Mouse (Mus musculus): Measurements from ENCODE around the gene Ccdc85b. TPM values are rescaled to one million over a fixed set of nuclear protein-coding genes. Genes with fewer than 3 reads are reported as not detected.
A peak's percentile ranks its signal among the peaks of the same experiment; 100 is the strongest.

Ccdc85b gene
- polyA plus RNA-seq, 1 experiment from 2014 or later, result 8.7 TPM

- Histone ChIP-seq H3K9ac (peak within 1 kb of the TSS; percentile 44), H3K27ac (no peak within 1 kb of the TSS), H3K4me2 (replicated peaks) (peak within 1 kb of the TSS; percentile 97), H3K36me3 (no peaks in the 10 kb centered on the region), H3K4me1 (replicated peaks) (peaks cover 12% of the 10 kb centered on the region), H3K4me3 (replicated peaks) (peak within 1 kb of the TSS; percentile 54), H3K9me3 (no peaks in the 10 kb centered on the region), H3K27me3 (replicated peaks) (peaks cover 45% of the 10 kb centered on the region)
- ATAC-seq, result peak; percentile 82
- under 1% methylated on average over 67 of the region's 70 CpGs for WGBS
These were observed 10.0 kb downstream of the Ccdc85b start, which contains the start of gene Fosl1 for GRCm38 (mm10) chr19:5447515-5448353. Gene Fosl1 (plus strand): TSS chr19:5447547.

DNA sequence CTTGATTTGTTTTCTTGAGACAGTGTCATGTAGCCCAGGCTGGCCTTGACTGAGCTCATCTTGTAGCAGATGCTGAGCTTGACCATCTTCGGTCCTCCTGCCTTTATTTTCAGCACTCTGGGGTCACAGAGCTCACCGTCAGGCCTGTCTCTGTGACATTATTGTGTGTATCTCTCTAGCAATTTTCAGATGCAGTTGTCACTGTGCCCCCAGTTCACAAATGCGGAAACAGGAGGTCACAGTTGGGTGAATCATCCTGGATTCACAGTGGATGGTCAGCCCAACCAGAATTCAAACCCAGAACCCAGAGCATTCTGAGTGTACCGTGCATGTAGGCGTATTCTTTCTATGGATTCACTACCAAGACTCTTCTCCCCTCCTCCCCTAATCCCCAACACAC lies 11.9 kb downstream of the Ccdc85b start:
- peaks cover 12% of the 10 kb centered on the region for H3K4me1 ChIP-seq (replicated peaks)
- no peaks in the 10 kb centered on the region for H3K36me3 ChIP-seq
- no peak overlapping the region for H3K4me2 ChIP-seq (replicated peaks)
- no peak overlapping the region for H3K27ac ChIP-seq
- 93% methylated on average over 5 of the region's 5 CpGs for WGBS
- peaks cover 45% of the 10 kb centered on the region for H3K27me3 ChIP-seq (replicated peaks)
- H3K4me3 ChIP-seq (replicated peaks), result no peak overlapping the region
- H3K9ac ChIP-seq, result no peak overlapping the region
- no peak for ATAC-seq
- no peaks in the 10 kb centered on the region for H3K9me3 ChIP-seq

GRCm38 (mm10) chr19:5444954-5445353 lies 12.7 kb downstream of the Ccdc85b start:
- H3K4me2 ChIP-seq (replicated peaks), result no peak overlapping the region

GRCm38 (mm10) chr19:5444371-5444908 lies 13.3 kb downstream of the Ccdc85b start:
- peaks cover 35% of the 10 kb centered on the region for H3K27me3 ChIP-seq (replicated peaks)
- H3K9ac ChIP-seq, result no peak overlapping the region
- H3K4me2 ChIP-seq (replicated peaks), result no peak overlapping the region
- H3K4me3 ChIP-seq (replicated peaks), result no peak overlapping the region
- no peaks in the 10 kb centered on the region for H3K9me3 ChIP-seq
- no peaks in the 10 kb centered on the region for H3K36me3 ChIP-seq
- WGBS, result 61% methylated on average over 9 of the region's 9 CpGs
- ATAC-seq, result no peak
- H3K27ac ChIP-seq, result no peak overlapping the region
- H3K4me1 ChIP-seq (replicated peaks), result peaks cover 12% of the 10 kb centered on the region

More at GRCm38 (mm10) chr19:5444954-5445353, 12.7 kb downstream of the Ccdc85b start:
- H3K27me3 ChIP-seq (replicated peaks), result peaks cover 39% of the 10 kb centered on the region
- no peaks in the 10 kb centered on the region for H3K9me3 ChIP-seq
- no peak overlapping the region for H3K27ac ChIP-seq
- H3K4me1 ChIP-seq (replicated peaks), result peaks cover 12% of the 10 kb centered on the region
- 22% methylated on average over 7 of the region's 7 CpGs for WGBS
- H3K4me3 ChIP-seq (replicated peaks), result no peak overlapping the region
- H3K36me3 ChIP-seq, result no peaks in the 10 kb centered on the region
- H3K9ac ChIP-seq, result no peak overlapping the region
- ATAC-seq, result no peak

DNA sequence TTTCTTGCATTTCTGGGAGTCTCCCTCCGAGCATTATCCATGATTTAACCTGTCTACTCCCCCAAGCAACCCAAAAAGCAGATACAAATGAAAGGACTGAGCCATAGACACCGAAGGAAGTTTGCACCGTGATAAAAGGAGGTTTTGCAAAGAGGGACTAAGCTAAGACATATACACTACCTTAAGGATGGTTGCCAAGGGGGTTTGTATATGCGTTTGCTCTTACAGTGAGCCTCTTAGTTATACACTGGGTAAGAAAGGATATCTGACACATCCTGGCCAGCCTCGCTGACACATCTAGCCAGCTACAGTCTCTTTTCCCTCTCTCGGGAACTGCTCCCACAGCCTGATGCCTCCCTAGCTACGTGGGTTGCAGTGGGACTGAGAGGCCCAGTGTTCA lies 23.7 kb downstream of the Ccdc85b start:
- Histone ChIP-seq H3K9ac (peak overlapping the region; percentile 45; the same call in 1 of the 2 replicates), H3K4me1 (replicated peaks) (peaks cover 13% of the 10 kb centered on the region), H3K4me2 (replicated peaks) (peak overlapping the region; percentile 88), H3K27ac (peak overlapping the region; percentile 74), H3K4me3 (replicated peaks) (peak overlapping the region; percentile 35; the same call in 1 of the 2 replicates), H3K9me3 (no peaks in the 10 kb centered on the region), H3K36me3 (no peaks in the 10 kb centered on the region), H3K27me3 (replicated peaks) (no peaks in the 10 kb centered on the region)
- WGBS, result 64% methylated on average over 7 of the region's 7 CpGs
- ATAC-seq, result no peak

DNA sequence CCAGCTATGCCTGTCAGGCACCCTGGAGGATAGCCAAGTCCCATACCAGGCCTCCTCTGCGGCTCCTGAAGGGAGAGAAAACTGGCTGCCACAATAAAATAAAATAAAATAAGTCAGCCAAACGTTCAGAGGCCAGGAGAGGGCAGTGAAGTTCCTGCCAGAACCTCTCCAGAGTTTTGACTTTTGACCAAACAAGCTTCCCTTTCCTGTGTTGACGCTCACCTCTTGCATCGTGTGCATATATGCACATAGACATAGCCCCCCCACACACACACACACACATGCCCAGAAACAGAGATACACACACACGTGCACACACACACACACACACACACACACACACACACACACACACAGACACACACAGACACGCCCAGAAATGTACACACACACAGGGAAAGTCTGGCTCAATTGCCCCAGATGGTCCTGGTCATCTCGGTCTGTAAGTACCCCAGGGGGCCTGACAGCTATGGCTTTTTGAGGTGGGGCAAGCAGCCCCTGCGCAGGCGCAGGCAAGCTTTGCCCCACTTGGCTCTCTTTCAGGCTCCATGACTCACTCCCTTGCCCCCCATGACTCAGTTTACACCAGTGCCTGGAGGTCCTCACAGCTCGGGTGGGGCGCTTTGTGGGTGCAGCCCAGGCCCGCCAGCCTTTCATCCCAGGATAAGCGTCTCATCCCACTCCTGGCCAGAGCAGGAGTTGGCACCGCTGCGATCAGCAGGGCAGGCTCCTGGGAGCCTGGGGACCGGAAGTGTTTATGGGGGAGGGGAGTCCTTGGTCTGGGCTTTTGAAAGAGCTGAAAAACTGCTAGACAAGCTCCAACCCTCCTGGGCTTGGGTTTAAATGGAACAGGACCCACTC lies 24.5 kb downstream of the Ccdc85b start:
- peak; percentile 73 for ATAC-seq
- Histone ChIP-seq H3K27me3 (replicated peaks) (no peaks in the 10 kb centered on the region), H3K9ac (peak overlapping the region; percentile 45), H3K9me3 (no peaks in the 10 kb centered on the region), H3K4me2 (replicated peaks) (peak overlapping the region; percentile 88), H3K27ac (peak overlapping the region; percentile 74), H3K36me3 (no peaks in the 10 kb centered on the region), H3K4me1 (replicated peaks) (peaks cover 13% of the 10 kb centered on the region), H3K4me3 (replicated peaks) (peak overlapping the region; percentile 35)
- WGBS, result 4% methylated on average over 16 of the region's 16 CpGs

GRCm38 (mm10) chr19:5431911-5432464 lies 25.7 kb downstream of the Ccdc85b start:
- ATAC-seq, result no peak
- WGBS, result 73% methylated on average over 4 of the region's 4 CpGs

GRCm38 (mm10) chr19:5430408-5430807 lies 27.3 kb downstream of the Ccdc85b start:
- WGBS, result 84% methylated on average over 1 of the region's 1 CpGs

More at GRCm38 (mm10) chr19:5431911-5432464, 25.7 kb downstream of the Ccdc85b start:
- H3K9me3 ChIP-seq, result no peaks in the 10 kb centered on the region
- peaks cover 19% of the 10 kb centered on the region for H3K4me1 ChIP-seq (replicated peaks)
- no peaks in the 10 kb centered on the region for H3K27me3 ChIP-seq (replicated peaks)
- H3K36me3 ChIP-seq, result peaks cover 3% of the 10 kb centered on the region; the same call in 1 of the 2 replicates
- no peak overlapping the region for H3K27ac ChIP-seq
- no peak overlapping the region for H3K4me2 ChIP-seq (replicated peaks)
- H3K9ac ChIP-seq, result no peak overlapping the region
- no peak overlapping the region for H3K4me3 ChIP-seq (replicated peaks)

DNA sequence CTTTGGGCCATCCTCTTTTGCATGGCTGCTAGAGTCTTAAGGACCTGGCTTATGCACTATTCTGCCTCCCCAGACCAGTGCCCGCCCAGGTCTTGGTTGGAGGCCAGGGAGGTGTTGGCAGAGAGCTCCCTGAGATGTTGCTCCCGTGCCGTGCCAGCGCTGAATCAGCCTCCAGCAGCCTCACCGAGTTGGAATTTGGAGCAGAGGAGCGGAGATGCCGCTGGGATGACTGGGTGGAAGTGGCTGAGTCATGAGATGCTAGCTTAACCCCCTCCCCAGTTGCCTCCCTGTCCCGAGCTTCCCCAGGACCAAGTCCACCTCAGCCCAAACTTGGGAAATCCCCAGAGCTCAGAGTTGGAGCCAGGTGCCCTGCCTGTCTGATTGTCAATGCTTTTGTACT lies 27.9 kb downstream of the Ccdc85b start:
- H3K27ac ChIP-seq, result no peak overlapping the region

More at GRCm38 (mm10) chr19:5430408-5430807, 27.3 kb downstream of the Ccdc85b start:
- H3K4me1 ChIP-seq (replicated peaks), result peaks cover 32% of the 10 kb centered on the region
- no peak overlapping the region for H3K4me2 ChIP-seq (replicated peaks)
- H3K27me3 ChIP-seq (replicated peaks), result no peaks in the 10 kb centered on the region
- H3K36me3 ChIP-seq, result peaks cover 9% of the 10 kb centered on the region
- no peak overlapping the region for H3K4me3 ChIP-seq (replicated peaks)
- H3K27ac ChIP-seq, result no peak overlapping the region
- no peak overlapping the region for H3K9ac ChIP-seq
- ATAC-seq, result no peak
- H3K9me3 ChIP-seq, result no peaks in the 10 kb centered on the region

DNA sequence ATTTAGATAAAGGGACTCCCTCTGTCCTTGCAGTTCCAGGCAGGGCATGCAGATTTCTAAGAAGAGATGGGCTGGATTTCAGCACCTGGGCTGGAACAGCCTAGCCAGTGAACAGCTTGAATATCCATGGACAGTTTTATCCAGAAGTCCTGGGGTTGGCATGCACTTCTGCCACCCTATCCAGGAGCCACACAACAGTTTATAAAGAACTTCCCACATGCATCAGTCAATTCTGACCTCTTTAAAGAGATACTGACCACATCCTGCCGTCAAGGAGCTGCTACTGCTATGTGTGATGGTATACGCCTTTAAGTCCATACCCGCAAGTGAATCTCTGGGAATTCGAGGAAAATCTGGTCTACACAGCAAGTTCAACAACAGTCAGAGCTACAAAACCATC lies 28.5 kb downstream of the Ccdc85b start:
- no peak overlapping the region for H3K27ac ChIP-seq
- H3K4me1 ChIP-seq (replicated peaks), result peaks cover 32% of the 10 kb centered on the region
- H3K9ac ChIP-seq, result no peak overlapping the region
- no peak for ATAC-seq
- H3K4me2 ChIP-seq (replicated peaks), result no peak overlapping the region
- no peaks in the 10 kb centered on the region for H3K9me3 ChIP-seq
- no peak overlapping the region for H3K4me3 ChIP-seq (replicated peaks)
- H3K36me3 ChIP-seq, result peaks cover 9% of the 10 kb centered on the region
- H3K27me3 ChIP-seq (replicated peaks), result no peaks in the 10 kb centered on the region
- 76% methylated on average over 4 of the region's 4 CpGs for WGBS

More for the DNA sequence above, 27.9 kb downstream of the Ccdc85b start:
- peaks cover 9% of the 10 kb centered on the region for H3K36me3 ChIP-seq
- no peaks in the 10 kb centered on the region for H3K9me3 ChIP-seq
- WGBS, result 65% methylated on average over 8 of the region's 8 CpGs
- H3K4me2 ChIP-seq (replicated peaks), result no peak overlapping the region
- no peak overlapping the region for H3K4me3 ChIP-seq (replicated peaks)
- H3K27me3 ChIP-seq (replicated peaks), result no peaks in the 10 kb centered on the region
- H3K9ac ChIP-seq, result no peak overlapping the region
- no peak for ATAC-seq
- H3K4me1 ChIP-seq (replicated peaks), result peaks cover 32% of the 10 kb centered on the region

GRCm38 (mm10) chr19:5428083-5428482 lies 29.6 kb downstream of the Ccdc85b start:
- no peak for ATAC-seq
- Histone ChIP-seq H3K4me2 (replicated peaks) (no peak overlapping the region), H3K36me3 (peaks cover 9% of the 10 kb centered on the region), H3K4me3 (replicated peaks) (no peak overlapping the region), H3K4me1 (replicated peaks) (peaks cover 31% of the 10 kb centered on the region), H3K9ac (no peak overlapping the region), H3K27ac (no peak overlapping the region), H3K27me3 (replicated peaks) (no peaks in the 10 kb centered on the region), H3K9me3 (no peaks in the 10 kb centered on the region)
- 80% methylated on average over 2 of the region's 2 CpGs for WGBS
